Mouse (Mus musculus): Measurements from ENCODE around the gene Fscn1. TPM values are rescaled to one million over a fixed set of nuclear protein-coding genes. Genes with fewer than 3 reads are reported as not detected.

Fscn1 gene
- polyA plus RNA-seq, 1 experiment from 2014 or later = 120 TPM

GRCm38 (mm10) chr5:142997526-142997925 is 37.4 kb downstream of the Fscn1 start:
- no peak for ATAC-seq (ENCODE audit: insufficient number of reproducible peaks, insufficient read depth, low FRiP score, low read depth)
- no peak overlapping the region for H3K9ac ChIP-seq (ENCODE audit: low read length)

GRCm38 (mm10) chr5:142998171-142998570 is 38.0 kb downstream of the Fscn1 start:
- Histone ChIP-seq H3K4me2 (ENCODE audit: low read length) (no peak overlapping the region), H3K9ac (ENCODE audit: low read length) (no peak overlapping the region), H3K27ac (replicated peaks in 1 of 2; ENCODE audit: control insufficient read depth in 1 of 2, insufficient read depth in 1 of 2, low read depth in 2 of 2, low read length in 2 of 2) (peak overlapping the region; percentile 52 to 58), H3K4me3 (ENCODE audit: control insufficient read depth in 1 of 2, insufficient read depth in 1 of 2, low read depth in 1 of 2, low read length in 2 of 2) (no peak overlapping the region), H3K27me3 (ENCODE audit: control insufficient read depth, insufficient read depth, low read length) (no peaks in the 10 kb centered on the region), H3K4me1 (ENCODE audit: control insufficient read depth in 2 of 2, insufficient read depth in 2 of 2, low read length in 2 of 2) (peaks cover 22 to 24% of the 10 kb centered on the region in 2 experiments), H3K36me3 (ENCODE audit: control insufficient read depth, insufficient read depth, low read length) (peaks cover 14% of the 10 kb centered on the region), H3K9me3 (ENCODE audit: control insufficient read depth, low read length) (no peaks in the 10 kb centered on the region)
- 41% methylated on average over 2 of the region's 2 CpGs for WGBS
- ATAC-seq (ENCODE audit: insufficient number of reproducible peaks, insufficient read depth, low FRiP score, low read depth) = peak; percentile 58

More at GRCm38 (mm10) chr5:142997526-142997925, 37.4 kb downstream of the Fscn1 start:
- no peak overlapping the region for H3K4me3 ChIP-seq (ENCODE audit: control insufficient read depth in 1 of 2, insufficient read depth in 1 of 2, low read depth in 1 of 2, low read length in 2 of 2)
- peak overlapping the region; percentile 52 to 58 for H3K27ac ChIP-seq (replicated peaks in 1 of 2; ENCODE audit: control insufficient read depth in 1 of 2, insufficient read depth in 1 of 2, low read depth in 2 of 2, low read length in 2 of 2)
- peaks cover 18% of the 10 kb centered on the region for H3K36me3 ChIP-seq (ENCODE audit: control insufficient read depth, insufficient read depth, low read length)
- H3K4me1 ChIP-seq (ENCODE audit: control insufficient read depth in 2 of 2, insufficient read depth in 2 of 2, low read length in 2 of 2) = peaks cover 22 to 24% of the 10 kb centered on the region in 2 experiments
- H3K27me3 ChIP-seq (ENCODE audit: control insufficient read depth, insufficient read depth, low read length) = no peaks in the 10 kb centered on the region
- no peaks in the 10 kb centered on the region for H3K9me3 ChIP-seq (ENCODE audit: control insufficient read depth, low read length)
- no peak overlapping the region for H3K4me2 ChIP-seq (ENCODE audit: low read length)
- WGBS = 63% methylated on average over 9 of the region's 9 CpGs

DNA sequence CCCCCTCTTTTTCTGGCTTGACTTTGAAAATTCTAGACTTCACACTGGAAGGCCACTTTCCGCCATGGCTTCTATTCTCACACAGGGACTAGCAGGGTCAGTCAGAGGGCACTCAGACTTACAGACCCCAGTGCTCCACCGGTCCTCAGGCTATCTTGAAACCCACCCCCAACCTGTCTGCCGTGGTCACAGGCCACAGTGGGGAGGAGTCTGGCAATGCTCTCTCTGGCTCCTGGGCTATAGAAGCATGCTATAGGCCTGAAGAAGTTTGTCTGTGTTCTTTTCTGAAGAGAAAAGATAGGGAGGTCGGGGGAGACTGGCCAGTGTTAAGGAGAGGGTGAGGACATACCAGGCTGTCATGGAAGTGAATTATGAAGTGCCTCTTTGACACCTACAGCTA is 39.9 kb downstream of the Fscn1 start:
- ATAC-seq (ENCODE audit: insufficient number of reproducible peaks, insufficient read depth, low FRiP score, low read depth) = no peak
- 25% methylated on average over 4 of the region's 4 CpGs for WGBS
- H3K4me3 ChIP-seq (ENCODE audit: control insufficient read depth in 1 of 2, insufficient read depth in 1 of 2, low read depth in 1 of 2, low read length in 2 of 2) = no peak overlapping the region
- no peaks in the 10 kb centered on the region for H3K27me3 ChIP-seq (ENCODE audit: control insufficient read depth, insufficient read depth, low read length)
- no peak overlapping the region for H3K4me2 ChIP-seq (ENCODE audit: low read length)
- peaks cover 22 to 24% of the 10 kb centered on the region in 2 experiments for H3K4me1 ChIP-seq (ENCODE audit: control insufficient read depth in 2 of 2, insufficient read depth in 2 of 2, low read length in 2 of 2)
- 0 out of 2 replicates have a peak, but pooled peaks cover 7% of the 10 kb centered on the region for H3K36me3 ChIP-seq (ENCODE audit: control insufficient read depth, insufficient read depth, low read length)
- peak overlapping the region; percentile 89 to 90 for H3K27ac ChIP-seq (replicated peaks in 1 of 2; ENCODE audit: control insufficient read depth in 1 of 2, insufficient read depth in 1 of 2, low read depth in 2 of 2, low read length in 2 of 2)
- no peaks in the 10 kb centered on the region for H3K9me3 ChIP-seq (ENCODE audit: control insufficient read depth, low read length)
- peak overlapping the region; percentile 59 for H3K9ac ChIP-seq (ENCODE audit: low read length)

GRCm38 (mm10) chr5:143000654-143001500 is 40.7 kb downstream of the Fscn1 start:
- Histone ChIP-seq H3K9me3 (ENCODE audit: control insufficient read depth, low read length) (no peaks in the 10 kb centered on the region), H3K4me2 (ENCODE audit: low read length) (peak overlapping the region; percentile 26; the same call in 1 of the 2 replicates), H3K36me3 (ENCODE audit: control insufficient read depth, insufficient read depth, low read length) (0 out of 2 replicates have a peak, but pooled peaks cover 7% of the 10 kb centered on the region), H3K9ac (ENCODE audit: low read length) (peak overlapping the region; percentile 59), H3K27ac (replicated peaks in 1 of 2; ENCODE audit: control insufficient read depth in 1 of 2, insufficient read depth in 1 of 2, low read depth in 2 of 2, low read length in 2 of 2) (peak overlapping the region; percentile 89 to 90), H3K4me1 (ENCODE audit: control insufficient read depth in 2 of 2, insufficient read depth in 2 of 2, low read length in 2 of 2) (peaks cover 22 to 24% of the 10 kb centered on the region in 2 experiments), H3K4me3 (ENCODE audit: control insufficient read depth in 1 of 2, insufficient read depth in 1 of 2, low read depth in 1 of 2, low read length in 2 of 2) (no peak overlapping the region), H3K27me3 (ENCODE audit: control insufficient read depth, insufficient read depth, low read length) (no peaks in the 10 kb centered on the region)
- peak; percentile 74 for ATAC-seq (ENCODE audit: insufficient number of reproducible peaks, insufficient read depth, low FRiP score, low read depth)
- WGBS = 50% methylated on average over 9 of the region's 9 CpGs

- H3K27me3 ChIP-seq (ENCODE audit: control insufficient read depth, insufficient read depth, low read length) = no peaks in the 10 kb centered on the region
- no peak overlapping the region for H3K4me2 ChIP-seq (ENCODE audit: low read length)
- ATAC-seq (ENCODE audit: insufficient number of reproducible peaks, insufficient read depth, low FRiP score, low read depth) = no peak
- no peak overlapping the region for H3K9ac ChIP-seq (ENCODE audit: low read length)
- no peaks in the 10 kb centered on the region for H3K4me1 ChIP-seq (ENCODE audit: control insufficient read depth in 2 of 2, insufficient read depth in 2 of 2, low read length in 2 of 2)
- H3K36me3 ChIP-seq (ENCODE audit: control insufficient read depth, insufficient read depth, low read length) = peaks cover 46% of the 10 kb centered on the region
- no peak overlapping the region for H3K27ac ChIP-seq (replicated peaks in 1 of 2; ENCODE audit: control insufficient read depth in 1 of 2, insufficient read depth in 1 of 2, low read depth in 2 of 2, low read length in 2 of 2)
- H3K9me3 ChIP-seq (ENCODE audit: control insufficient read depth, low read length) = no peaks in the 10 kb centered on the region
- WGBS = 87% methylated on average over 10 of the region's 11 CpGs
- no peak overlapping the region for H3K4me3 ChIP-seq (ENCODE audit: control insufficient read depth in 1 of 2, insufficient read depth in 1 of 2, low read depth in 1 of 2, low read length in 2 of 2)
These were observed 49.2 kb downstream of the Fscn1 start for GRCm38 (mm10) chr5:143009383-143009782.

DNA sequence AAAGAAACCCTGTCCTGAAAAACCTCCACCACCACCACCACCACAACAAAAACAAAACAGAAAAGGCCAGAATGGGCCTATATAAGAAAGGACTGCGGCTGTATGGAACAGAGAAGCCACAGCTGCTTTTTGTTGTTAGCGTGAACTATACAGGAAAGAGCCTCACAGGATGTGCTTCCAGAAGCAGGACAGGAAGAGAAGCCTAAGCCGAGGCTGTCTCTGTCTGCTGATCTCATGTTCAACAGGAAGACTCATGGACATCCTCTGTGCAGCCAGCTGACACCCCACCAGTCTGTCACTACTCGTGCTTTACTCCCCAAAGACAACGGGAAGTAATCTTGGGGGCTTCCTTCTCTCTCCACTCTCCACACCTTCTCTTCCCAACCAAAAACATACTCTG is 57.3 kb downstream of the Fscn1 start:
- 0 out of 2 replicates have a peak, but pooled peaks have one; percentile 9 for ATAC-seq (ENCODE audit: insufficient number of reproducible peaks, insufficient read depth, low FRiP score, low read depth)
- Histone ChIP-seq H3K9me3 (ENCODE audit: control insufficient read depth, low read length) (no peaks in the 10 kb centered on the region), H3K4me1 (ENCODE audit: control insufficient read depth in 2 of 2, insufficient read depth in 2 of 2, low read length in 2 of 2) (peaks cover 0 to 7% of the 10 kb centered on the region in 2 experiments; a peak in 1 of 4 replicates), H3K27me3 (ENCODE audit: control insufficient read depth, insufficient read depth, low read length) (no peaks in the 10 kb centered on the region), H3K27ac (replicated peaks in 1 of 2; ENCODE audit: control insufficient read depth in 1 of 2, insufficient read depth in 1 of 2, low read depth in 2 of 2, low read length in 2 of 2) (peak overlapping the region; percentile 49 to 66; a peak in 2 of 4 replicates), H3K36me3 (ENCODE audit: control insufficient read depth, insufficient read depth, low read length) (peaks cover 54% of the 10 kb centered on the region), H3K9ac (ENCODE audit: low read length) (no peak overlapping the region), H3K4me3 (ENCODE audit: control insufficient read depth in 1 of 2, insufficient read depth in 1 of 2, low read depth in 1 of 2, low read length in 2 of 2) (no peak overlapping the region), H3K4me2 (ENCODE audit: low read length) (no peak overlapping the region)
- WGBS = 75% methylated on average over 5 of the region's 5 CpGs
